Mouse (Mus musculus) kidney, postnatal 0 days (tissue): ENCODE data around the gene Tspan2. TPM values are rescaled to one million over a fixed set of nuclear protein-coding genes. Genes with fewer than 3 reads are reported as not detected.

Experiments used
- ATAC-seq: fragments of 200-750 bp; cut with Nextera tagmentation; replicated peaks from 2 replicates; pipeline ENCODE4 v1.8.0; 2017; ENCODE audit warnings: low read depth, moderate number of reproducible peaks, moderate TSS enrichment, moderate library complexity; ENCODE audit not compliant: low FRiP score
- DNase-seq: peaks from one replicate; pipeline ENCODE4 v3.0.0-alpha.2; 2016; ENCODE audit warnings: low spot score
- H3K27ac ChIP-seq: fragments of 300-500 bp; sonication (generic); 2 replicates; pipeline ENCODE4 v1.5.1; 2014; ENCODE audit warnings: mild to moderate bottlenecking
- H3K27me3 ChIP-seq: fragments of 300-500 bp; sonication (generic); 2 replicates; pipeline ENCODE4 v1.6.1; 2014; ENCODE audit warnings: low read length, mixed read lengths; ENCODE audit not compliant: insufficient read depth
- H3K36me3 ChIP-seq: fragments of 300-500 bp; sonication (generic); 2 replicates; pipeline ENCODE4 v1.6.1; 2014; ENCODE audit warnings: low read length, mixed read lengths; ENCODE audit not compliant: insufficient read depth
- H3K4me1 ChIP-seq: fragments of 300-500 bp; sonication (generic); replicated peaks from 2 replicates; pipeline ENCODE4 v1.6.1; 2014; ENCODE audit warnings: antibody characterized with exemption, low read length, mixed read lengths; ENCODE audit not compliant: insufficient read depth
- H3K4me2 ChIP-seq: fragments of 300-500 bp; sonication (generic); 2 replicates; pipeline ENCODE4 v1.6.1; 2014; ENCODE audit warnings: mild to moderate bottlenecking, low read length, moderate library complexity, mixed read lengths
- H3K4me3 ChIP-seq: fragments of 300-500 bp; sonication (generic); replicated peaks from 2 replicates; pipeline ENCODE4 v1.5.1; 2014; ENCODE audit warnings: low read depth, low read length
- H3K9ac ChIP-seq: fragments of 300-500 bp; sonication (generic); 2 replicates; pipeline ENCODE4 v1.6.1; 2014; ENCODE audit warnings: low read depth, low read length
- H3K9me3 ChIP-seq: fragments of 300-500 bp; sonication (generic); replicated peaks from 2 replicates; pipeline ENCODE4 v1.6.1; 2016; ENCODE audit warnings: low read length, inconsistent platforms, mixed read lengths
- CTCF ChIP-seq: IDR thresholded peaks from 2 replicates; pipeline ENCODE4 v1.5.1; 2016; ENCODE audit warnings: antibody characterized with exemption, low read depth, mild to moderate bottlenecking, moderate library complexity
- WGBS: fragments of 180-500 bp; shearing (Covaris S2); extraction: QIAGEN DNeasy Blood & Tissue Kit; methylation state at CpG from one replicate; pipeline ENCODE4 v1.1.7; 2014; 5-methylcytosine and 5-hydroxymethylcytosine counted together
- polyA plus RNA-seq: library from polyadenylated mRNA; unstranded; fragments of >200 nt; fragmentation: Nextera tagmentation; extraction: Ambion mirVana; gene quantifications from 2 replicates; pipeline ENCODE4 v1.2.1, GENCODE M21; 2015

Tspan2 gene
- polyA plus RNA-seq, 1 experiment from 2014 or later, result 8.9 TPM

- ATAC-seq (no peak), DNase-seq (no peak)
- Histone ChIP-seq H3K4me2 (no peak overlapping the region), H3K9me3 (no peaks in the 10 kb centered on the region), H3K36me3 (no peaks in the 10 kb centered on the region), H3K27me3 (no peaks in the 10 kb centered on the region), H3K4me1 (0 out of 2 replicates have a peak, but pooled peaks cover 3% of the 10 kb centered on the region), H3K4me3 (no peak overlapping the region), H3K27ac (no peak overlapping the region), H3K9ac (no peak overlapping the region)
- TF ChIP-seq CTCF, result no peak
- WGBS, result 81% methylated on average over 4 of the region's 4 CpGs
These were observed 1.7 kb upstream of the Tspan2 start for GRCm38 (mm10) chr3:102732619-102733018.

- no peaks in the 10 kb centered on the region for H3K9me3 ChIP-seq
- no peak overlapping the region for H3K4me2 ChIP-seq
- H3K4me1 ChIP-seq, result 0 out of 2 replicates have a peak, but pooled peaks cover 3% of the 10 kb centered on the region
- ATAC-seq, result no peak
- H3K36me3 ChIP-seq, result no peaks in the 10 kb centered on the region
- H3K4me3 ChIP-seq, result no peak overlapping the region
- no peak overlapping the region for H3K27ac ChIP-seq
- H3K27me3 ChIP-seq, result no peaks in the 10 kb centered on the region
- no peak overlapping the region for H3K9ac ChIP-seq
- 86% methylated on average over 3 of the region's 3 CpGs for WGBS
- TF ChIP-seq CTCF, result no peak
- DNase-seq, result no peak
These were observed 1.3 kb upstream of the Tspan2 start for GRCm38 (mm10) chr3:102733050-102733449.

- H3K4me3 ChIP-seq, result peak overlapping the region; percentile 69
These were observed 405 bp upstream of the Tspan2 start for GRCm38 (mm10) chr3:102733936-102734312.

GRCm38 (mm10) chr3:102735031-102735558, 766 bp downstream of the Tspan2 start:
- peak; percentile 38; the same call in 1 of the 2 replicates for TF ChIP-seq CTCF
- DNase-seq (peak; percentile 54), ATAC-seq (peak; percentile 46)
- Histone ChIP-seq H3K4me2 (peak overlapping the region; percentile 96), H3K9me3 (no peaks in the 10 kb centered on the region), H3K9ac (peak overlapping the region; percentile 59), H3K36me3 (no peaks in the 10 kb centered on the region), H3K27me3 (no peaks in the 10 kb centered on the region), H3K4me3 (peak overlapping the region; percentile 69), H3K4me1 (0 out of 2 replicates have a peak, but pooled peaks cover 3% of the 10 kb centered on the region), H3K27ac (0 out of 2 replicates have a peak overlapping the region, but pooled peaks have one; percentile 19)
- 2% methylated on average over 33 of the region's 33 CpGs for WGBS

More at GRCm38 (mm10) chr3:102733936-102734312, 405 bp upstream of the Tspan2 start:
- H3K9ac ChIP-seq, result peak overlapping the region; percentile 59; the same call in 1 of the 2 replicates
- H3K36me3 ChIP-seq, result no peaks in the 10 kb centered on the region
- H3K27ac ChIP-seq, result peak overlapping the region; percentile 60
- no peak for DNase-seq
- no peak for TF ChIP-seq CTCF
- ATAC-seq, result no peak
- H3K4me2 ChIP-seq, result peak overlapping the region; percentile 96
- H3K9me3 ChIP-seq, result no peaks in the 10 kb centered on the region
- WGBS, result 27% methylated on average over 6 of the region's 6 CpGs
- 0 out of 2 replicates have a peak, but pooled peaks cover 3% of the 10 kb centered on the region for H3K4me1 ChIP-seq
- H3K27me3 ChIP-seq, result no peaks in the 10 kb centered on the region

- H3K27ac ChIP-seq, result peak overlapping the region; percentile 19; the same call in 1 of the 2 replicates
- H3K4me2 ChIP-seq, result peak overlapping the region; percentile 96
- no peaks in the 10 kb centered on the region for H3K9me3 ChIP-seq
- no peak for TF ChIP-seq CTCF
- H3K4me3 ChIP-seq, result peak overlapping the region; percentile 69
- ATAC-seq (no peak), DNase-seq (no peak)
- H3K9ac ChIP-seq, result no peak overlapping the region
- H3K27me3 ChIP-seq, result no peaks in the 10 kb centered on the region
- H3K36me3 ChIP-seq, result no peaks in the 10 kb centered on the region
- WGBS, result 64% methylated on average over 6 of the region's 6 CpGs
- H3K4me1 ChIP-seq, result 0 out of 2 replicates have a peak, but pooled peaks cover 3% of the 10 kb centered on the region
These were observed 1.3 kb downstream of the Tspan2 start for GRCm38 (mm10) chr3:102735638-102736037.

- ATAC-seq (no peak), DNase-seq (peak; percentile 24)
- 0 out of 2 replicates have a peak, but pooled peaks cover 3% of the 10 kb centered on the region for H3K4me1 ChIP-seq
- H3K9me3 ChIP-seq, result no peaks in the 10 kb centered on the region
- no peak for TF ChIP-seq CTCF
- no peaks in the 10 kb centered on the region for H3K27me3 ChIP-seq
- no peak overlapping the region for H3K4me3 ChIP-seq
- 0 out of 2 replicates have a peak overlapping the region, but pooled peaks have one; percentile 96 for H3K4me2 ChIP-seq
- no peaks in the 10 kb centered on the region for H3K36me3 ChIP-seq
- WGBS, result 41% methylated on average over 6 of the region's 6 CpGs
- H3K27ac ChIP-seq, result peak overlapping the region; percentile 33; the same call in 1 of the 2 replicates
- no peak overlapping the region for H3K9ac ChIP-seq
These were observed 2.1 kb downstream of the Tspan2 start for GRCm38 (mm10) chr3:102736436-102736835.
